Mouse (Mus musculus) cerebellum, adult 2 months (tissue): ENCODE measurements at regions not wholly inside any gene's neighbourhood (a gene's known extent, or its start where the extent isn't known, plus 50 kb on each side); places are given as distances from the start of the nearest gene placed in this dataset.

Experiments used
- CTCF ChIP-seq: fragments of 200-500 bp; IDR thresholded peaks from 2 replicates; pipeline ENCODE4 v1.5.1; 2011; ENCODE audit warnings: low read depth, mild to moderate bottlenecking, control low read depth, low read length, moderate library complexity, borderline replicate concordance; ENCODE audit not compliant: insufficient read depth
- POLR2A ChIP-seq: fragments of 200-500 bp; IDR thresholded peaks from 2 replicates; pipeline ENCODE4 v1.6.1; 2011; ENCODE audit warnings: low read length, control low read depth, borderline replicate concordance; ENCODE audit not compliant: insufficient read depth

GRCm38 (mm10) chr14:67141151-67141550, 1132.1 kb upstream of the Gulo start:
- TF ChIP-seq CTCF (no peak), POLR2A (no peak)
